Mouse (Mus musculus) thymus, adult 2 months (tissue): ENCODE results near the gene Ptpn6. TPM values are rescaled to one million over a fixed set of nuclear protein-coding genes. Genes with fewer than 3 reads are reported as not detected.
A peak's percentile ranks its signal among the peaks of the same experiment; 100 is the strongest.

Source experiments
- DNase-seq: peaks from one replicate; pipeline ENCODE4 v3.0.0; 2021
- H3K27ac ChIP-seq: fragments of 200-500 bp; 2 replicates; pipeline ENCODE4 v1.5.1; 2012; ENCODE audit warnings: low read length, control low read depth; ENCODE audit not compliant: control insufficient read depth, insufficient read depth
- H3K27me3 ChIP-seq: fragments of 200-500 bp; 2 replicates; pipeline ENCODE4 v1.6.1; 2012; ENCODE audit warnings: mild to moderate bottlenecking, low read length, moderate library complexity, mixed read lengths; ENCODE audit not compliant: control insufficient read depth, insufficient read depth
- H3K36me3 ChIP-seq: fragments of 200-500 bp; 2 replicates; pipeline ENCODE4 v1.6.1; 2012; ENCODE audit warnings: mild to moderate bottlenecking, low read length, moderate library complexity; ENCODE audit not compliant: control insufficient read depth, insufficient read depth
- H3K4me1 ChIP-seq: fragments of 200-500 bp; replicated peaks from 2 replicates; pipeline ENCODE4 v1.6.1; 2012; ENCODE audit warnings: low read length; ENCODE audit not compliant: control insufficient read depth, insufficient read depth
- H3K4me3 ChIP-seq: fragments of 200-500 bp; 2 replicates; pipeline ENCODE4 v1.5.1; 2012; ENCODE audit warnings: mild to moderate bottlenecking, low read length, control low read depth, moderate library complexity; ENCODE audit not compliant: control insufficient read depth, insufficient read depth
- CTCF ChIP-seq: fragments of 200-500 bp; IDR thresholded peaks from 2 replicates; pipeline ENCODE4 v1.5.1; 2012; ENCODE audit warnings: mild to moderate bottlenecking, control low read depth, low read length, moderate library complexity, borderline replicate concordance; ENCODE audit not compliant: control insufficient read depth, poor library complexity, insufficient read depth; ENCODE audit errors: extremely low read depth
- POLR2A ChIP-seq: fragments of 200-500 bp; IDR thresholded peaks from 2 replicates; pipeline ENCODE4 v1.6.1; 2012; ENCODE audit warnings: mild to moderate bottlenecking, low read length, control low read depth, moderate library complexity; ENCODE audit not compliant: control insufficient read depth, poor library complexity, insufficient read depth; ENCODE audit errors: extremely low read depth
- WGBS: fragments of 180-500 bp; shearing (Covaris S2); methylation state at CpG from one replicate; pipeline ENCODE4 v1.1.7; 2018; 5-methylcytosine and 5-hydroxymethylcytosine counted together
- polyA plus RNA-seq: library from polyadenylated mRNA; depleted of rRNA; stranded (reverse); fragments of >200 nt; gene quantifications from 2 replicates; pipeline ENCODE4 v1.2.3, GENCODE M21; 2012

Gene Ptpn6
- polyA plus RNA-seq, 1 experiment = 210 TPM

DNA sequence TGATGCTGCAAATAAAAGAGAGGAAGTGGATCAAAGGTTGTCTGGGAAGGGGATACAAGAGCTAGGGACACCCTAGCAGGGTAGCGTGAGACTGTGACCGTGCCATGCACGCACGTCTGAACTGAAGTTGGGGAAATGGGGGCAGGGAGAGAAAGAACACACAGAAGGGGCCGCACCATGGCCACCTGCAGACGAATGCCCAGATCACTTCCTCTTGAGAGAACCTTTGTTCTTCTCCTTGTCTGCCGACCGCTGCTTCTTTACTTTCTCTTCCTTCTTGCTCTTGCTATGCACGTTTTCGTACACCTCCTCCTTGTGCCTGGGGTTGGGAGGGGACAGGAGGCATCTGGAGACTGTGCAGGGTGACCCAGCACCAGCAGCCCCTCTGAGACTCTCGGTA, 17.6 kb downstream of the Ptpn6 start:
- Histone ChIP-seq H3K36me3 (peaks cover 26% of the 10 kb centered on the region), H3K27me3 (no peaks in the 10 kb centered on the region), H3K4me1 (peaks cover 48% of the 10 kb centered on the region), H3K4me3 (peak overlapping the region; percentile 10), H3K27ac (peak overlapping the region; percentile 81)
- 0 out of 2 replicates have a peak, but pooled peaks have one; percentile 10 for TF ChIP-seq POLR2A
- no peak for TF ChIP-seq CTCF
- DNase-seq = no peak
- 3% methylated on average over 11 of the region's 11 CpGs for WGBS

DNA sequence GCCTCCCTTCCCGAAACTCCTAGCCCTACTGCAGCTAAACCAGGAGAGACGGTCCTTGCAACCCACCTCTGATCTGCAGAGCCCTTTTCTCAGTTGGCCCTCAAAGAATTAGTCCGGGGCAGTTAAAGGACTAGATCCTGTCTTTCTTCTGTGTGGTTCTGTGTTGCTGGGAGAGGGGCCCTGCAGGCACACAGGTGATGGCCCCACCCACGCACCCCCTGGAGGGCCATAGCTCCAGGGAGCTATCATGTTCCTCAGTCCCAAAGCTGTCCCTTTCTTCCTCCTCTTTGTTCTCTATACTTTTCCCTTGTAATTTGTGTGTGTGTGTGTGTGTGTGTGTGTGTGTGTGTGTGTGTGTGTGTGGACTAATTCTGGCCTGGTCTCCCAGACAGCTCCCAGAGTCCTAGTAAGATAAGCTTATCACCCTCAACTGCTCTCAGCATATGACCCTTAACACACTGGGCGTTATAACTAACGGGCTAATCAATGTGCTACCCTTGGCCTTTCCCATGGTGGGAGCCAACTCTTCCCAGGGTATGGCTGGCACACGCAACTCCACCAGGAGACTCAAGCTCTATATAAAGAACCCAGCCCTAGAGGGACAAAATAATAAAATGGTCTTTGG, 19.0 kb downstream of the Ptpn6 start:
- H3K4me1 ChIP-seq = peaks cover 41% of the 10 kb centered on the region
- no peak for TF ChIP-seq CTCF
- TF ChIP-seq POLR2A = no peak
- H3K27me3 ChIP-seq = no peaks in the 10 kb centered on the region
- no peak overlapping the region for H3K27ac ChIP-seq
- 91% methylated on average over 7 of the region's 7 CpGs for WGBS
- H3K36me3 ChIP-seq = peaks cover 20% of the 10 kb centered on the region
- DNase-seq = no peak
- no peak overlapping the region; the same call in 1 of the 2 replicates for H3K4me3 ChIP-seq

DNA sequence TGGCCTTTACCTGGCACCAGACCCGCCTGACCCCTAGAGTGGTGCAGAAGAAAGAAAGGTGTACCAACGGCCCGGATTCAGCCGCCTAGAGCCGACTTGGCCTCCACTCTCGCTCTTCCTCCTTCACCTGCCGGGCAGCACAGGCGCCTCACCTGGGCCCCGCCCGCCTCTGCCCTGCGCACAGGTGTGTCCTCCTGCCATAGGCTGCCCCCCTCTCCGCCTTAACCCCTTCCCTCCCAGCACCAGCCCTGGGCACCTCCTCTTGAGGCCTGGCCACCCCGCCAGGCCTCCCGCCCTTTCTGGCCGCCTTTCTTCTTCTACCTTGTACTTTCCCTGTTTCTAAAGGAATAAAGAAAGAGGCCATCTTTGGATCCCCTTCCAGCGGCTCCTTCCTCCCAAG, 19.8 kb downstream of the Ptpn6 start:
- WGBS = 89% methylated on average over 16 of the region's 16 CpGs
- no peak for DNase-seq
- H3K27me3 ChIP-seq = no peaks in the 10 kb centered on the region
- H3K4me3 ChIP-seq = peak overlapping the region; percentile 18
- peaks cover 40% of the 10 kb centered on the region for H3K4me1 ChIP-seq
- peak overlapping the region; percentile 29; the same call in 1 of the 2 replicates for H3K27ac ChIP-seq
- H3K36me3 ChIP-seq = peaks cover 18% of the 10 kb centered on the region
- TF ChIP-seq CTCF = no peak
- TF ChIP-seq POLR2A = no peak

DNA sequence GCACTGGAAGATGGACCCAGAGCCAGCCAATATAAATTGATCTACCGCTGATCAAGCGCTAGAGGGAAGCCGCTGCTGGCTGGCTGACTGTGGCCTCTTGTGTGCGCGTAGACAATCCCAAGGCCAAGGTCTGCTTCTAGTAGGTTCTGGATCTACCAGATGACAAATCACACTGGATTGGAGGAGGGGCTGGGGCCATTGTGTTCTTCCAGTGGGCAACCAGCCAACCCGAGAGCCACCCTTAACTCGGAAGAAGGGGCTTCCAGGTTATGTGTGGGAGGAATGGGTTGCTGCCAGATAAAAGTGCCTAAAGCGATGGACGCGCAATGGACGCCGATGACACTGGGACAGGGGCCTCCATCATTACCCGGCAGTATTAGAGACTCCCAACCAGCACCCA, 20.5 kb downstream of the Ptpn6 start:
- Histone ChIP-seq H3K4me1 (peaks cover 37% of the 10 kb centered on the region), H3K36me3 (peaks cover 15% of the 10 kb centered on the region), H3K27ac (no peak overlapping the region), H3K4me3 (peak overlapping the region; percentile 18), H3K27me3 (no peaks in the 10 kb centered on the region)
- DNase-seq = no peak
- WGBS = 94% methylated on average over 13 of the region's 13 CpGs
- no peak for TF ChIP-seq CTCF
- TF ChIP-seq POLR2A = no peak

DNA sequence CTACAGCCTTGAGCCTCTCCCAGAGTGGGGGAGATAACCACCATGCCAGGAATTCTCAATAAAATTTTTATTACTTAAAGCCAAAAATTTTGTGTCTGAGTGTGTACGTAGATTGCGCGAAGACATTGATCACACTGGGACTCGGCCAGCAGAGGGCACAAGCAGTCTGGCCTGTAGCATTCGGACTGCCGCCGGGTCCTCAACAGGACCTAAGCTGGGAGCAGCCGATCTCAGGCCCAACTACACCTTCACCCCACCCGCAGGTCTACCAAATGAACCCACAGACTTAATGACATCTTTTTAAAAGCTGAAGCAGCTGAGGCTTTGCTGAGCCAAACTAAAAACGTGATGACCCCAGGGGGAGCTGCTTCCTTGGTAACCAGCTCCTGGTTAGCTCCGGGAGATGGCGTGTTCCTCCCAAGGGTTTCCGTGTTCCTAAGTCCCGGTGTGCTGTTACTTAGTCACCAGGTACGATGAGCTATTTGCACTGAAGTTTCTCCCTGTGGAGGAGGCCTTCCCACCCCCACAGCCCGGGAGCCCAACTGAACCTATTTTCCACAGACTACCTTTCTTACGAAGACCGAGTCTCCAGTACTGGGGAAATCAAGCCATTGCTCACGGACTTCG, 21.5 kb downstream of the Ptpn6 start:
- peaks cover 15% of the 10 kb centered on the region for H3K36me3 ChIP-seq
- peaks cover 35% of the 10 kb centered on the region for H3K4me1 ChIP-seq
- H3K27ac ChIP-seq = no peak overlapping the region
- peak; percentile 52 for DNase-seq
- TF ChIP-seq POLR2A (no peak), CTCF (peak; percentile 81; the same call in 1 of the 2 replicates)
- no peak overlapping the region for H3K4me3 ChIP-seq
- H3K27me3 ChIP-seq = no peaks in the 10 kb centered on the region
- WGBS = 67% methylated on average over 20 of the region's 20 CpGs

DNA sequence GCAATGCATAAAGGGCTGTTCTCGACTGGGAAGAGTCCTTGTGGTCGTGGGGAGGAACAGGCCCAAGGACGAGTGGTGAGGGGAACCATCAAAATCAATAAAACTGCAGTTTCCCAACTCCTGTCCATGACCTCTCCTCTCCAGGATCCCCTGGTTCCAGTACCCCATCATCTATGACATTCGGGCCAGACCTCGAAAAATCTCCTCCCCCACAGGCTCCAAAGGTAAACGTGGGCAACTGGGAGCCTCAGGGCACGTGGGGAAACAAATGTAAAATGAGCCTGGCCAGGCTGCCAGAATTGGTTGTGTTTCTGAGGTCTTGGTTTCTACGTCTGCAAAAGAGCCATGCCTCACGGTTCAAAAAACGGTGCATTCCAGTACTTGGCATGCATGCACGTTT, 25.6 kb downstream of the Ptpn6 start:
- Histone ChIP-seq H3K4me3 (peak overlapping the region; percentile 99), H3K36me3 (peaks cover 21% of the 10 kb centered on the region), H3K4me1 (peaks cover 15% of the 10 kb centered on the region), H3K27me3 (no peaks in the 10 kb centered on the region), H3K27ac (no peak overlapping the region)
- TF ChIP-seq POLR2A = no peak
- no peak for TF ChIP-seq CTCF
- WGBS = 16% methylated on average over 11 of the region's 11 CpGs
- no peak for DNase-seq
